Mouse (Mus musculus): Measurements from ENCODE around the gene Fdxr. TPM values are rescaled to one million over a fixed set of nuclear protein-coding genes. Genes with fewer than 3 reads are reported as not detected.

Fdxr gene
- polyA plus RNA-seq, 1 experiment from 2014 or later, result 18.4 TPM

DNA sequence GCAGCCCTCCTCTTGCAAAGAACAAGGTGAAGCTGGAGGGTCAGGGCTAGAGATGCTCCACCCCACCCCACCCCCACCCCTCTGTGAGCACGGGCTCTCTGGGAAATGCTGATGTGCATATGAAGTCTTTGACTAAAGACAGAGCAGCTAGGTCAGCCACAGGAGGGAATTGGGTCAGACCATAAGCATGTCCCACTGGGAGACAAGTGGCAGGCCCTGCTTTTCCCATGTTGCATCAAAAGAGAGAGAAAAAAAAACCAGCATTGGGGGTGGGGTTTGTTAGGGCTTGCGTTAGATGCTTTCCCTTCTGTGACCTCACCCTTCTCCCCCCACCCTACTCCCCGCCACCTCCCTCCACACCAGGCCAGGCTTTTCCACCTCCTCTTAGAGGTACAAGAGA is 29.6 kb downstream of the Fdxr start:
- WGBS, result 26% methylated on average over 3 of the region's 3 CpGs
- H3K4me2 ChIP-seq (replicated peaks), result no peak overlapping the region
- H3K9ac ChIP-seq (replicated peaks), result no peak overlapping the region
- H3K27me3 ChIP-seq, result peaks cover 70% of the 10 kb centered on the region
- H3K9me3 ChIP-seq, result no peaks in the 10 kb centered on the region
- ATAC-seq (ENCODE audit: low FRiP score, low read depth), result no peak
- no peak overlapping the region for H3K4me3 ChIP-seq
- no peak overlapping the region for H3K27ac ChIP-seq (replicated peaks)
- H3K4me1 ChIP-seq, result peaks cover 39% of the 10 kb centered on the region
- peaks cover 14% of the 10 kb centered on the region for H3K36me3 ChIP-seq

DNA sequence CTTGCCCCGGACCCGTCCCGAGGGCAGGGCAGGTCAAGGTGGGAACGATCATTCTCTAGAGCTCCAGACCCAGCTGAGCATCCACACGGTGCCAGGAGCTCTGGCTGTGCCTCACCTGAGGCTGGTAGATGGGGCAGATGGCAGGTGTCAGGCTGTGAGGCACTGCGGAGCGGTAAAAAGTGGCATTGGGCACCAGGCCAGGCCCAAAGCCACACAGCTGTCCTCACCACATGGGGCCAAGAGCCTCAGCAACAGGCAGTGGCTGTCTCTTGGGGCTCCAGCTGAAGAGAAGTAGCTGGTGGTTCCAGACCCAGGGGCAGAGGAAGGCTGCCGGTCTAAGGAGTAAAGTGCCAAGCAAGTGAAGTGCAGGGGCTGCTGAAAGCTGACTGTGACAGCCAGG is 30.5 kb downstream of the Fdxr start:
- no peak overlapping the region for H3K9ac ChIP-seq (replicated peaks)
- H3K27ac ChIP-seq (replicated peaks), result no peak overlapping the region
- no peak overlapping the region for H3K4me2 ChIP-seq (replicated peaks)
- no peak for ATAC-seq (ENCODE audit: low FRiP score, low read depth)
- H3K4me3 ChIP-seq, result no peak overlapping the region
- H3K36me3 ChIP-seq, result peaks cover 14% of the 10 kb centered on the region
- H3K9me3 ChIP-seq, result no peaks in the 10 kb centered on the region
- WGBS, result 70% methylated on average over 8 of the region's 8 CpGs
- peaks cover 61% of the 10 kb centered on the region for H3K27me3 ChIP-seq
- peaks cover 39% of the 10 kb centered on the region for H3K4me1 ChIP-seq

DNA sequence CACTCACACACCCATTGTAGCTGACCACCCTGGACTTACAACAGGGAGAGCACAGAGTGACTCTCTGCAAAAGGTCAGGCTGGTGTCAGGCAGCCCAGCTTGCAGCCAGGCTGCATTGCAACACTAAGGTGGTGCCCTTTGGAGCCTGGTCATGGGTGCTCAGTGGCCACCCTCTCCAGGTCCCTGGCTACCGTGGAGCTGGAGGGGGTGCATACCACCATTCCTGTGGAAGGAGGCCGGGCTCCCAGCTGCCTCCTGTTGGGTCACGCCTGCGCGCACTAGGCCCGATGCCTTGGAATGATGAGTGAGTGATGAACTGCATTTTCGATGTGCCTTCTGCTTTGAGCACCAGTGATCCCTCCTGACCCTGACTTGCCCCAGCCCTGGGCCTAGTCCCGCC is 32.0 kb downstream of the Fdxr start:
- 89% methylated on average over 8 of the region's 8 CpGs for WGBS
- Histone ChIP-seq H3K9ac (replicated peaks) (no peak overlapping the region), H3K27ac (replicated peaks) (no peak overlapping the region), H3K4me1 (peaks cover 29% of the 10 kb centered on the region), H3K4me3 (no peak overlapping the region), H3K27me3 (peaks cover 46% of the 10 kb centered on the region), H3K36me3 (peaks cover 14% of the 10 kb centered on the region), H3K9me3 (no peaks in the 10 kb centered on the region), H3K4me2 (replicated peaks) (no peak overlapping the region)
- no peak for ATAC-seq (ENCODE audit: low FRiP score, low read depth)

DNA sequence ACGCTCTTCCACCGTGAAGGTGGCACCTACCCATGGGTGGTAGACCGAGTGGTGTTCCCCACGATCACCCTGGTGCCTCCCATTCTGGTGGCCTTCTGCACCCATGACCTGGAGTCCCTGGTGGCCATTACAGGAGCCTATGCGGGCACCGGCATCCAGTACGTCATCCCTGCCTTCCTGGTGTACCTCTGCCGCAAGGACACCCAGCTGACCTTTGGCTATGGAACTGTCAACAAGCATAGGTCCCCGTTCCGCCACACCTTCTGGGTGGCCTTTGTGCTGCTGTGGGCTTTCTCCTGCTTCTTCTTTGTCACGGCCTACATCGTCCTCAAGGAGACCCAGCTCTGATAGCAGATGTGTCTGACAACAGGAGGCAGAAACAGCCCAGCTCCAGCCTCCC is 33.1 kb downstream of the Fdxr start:
- Histone ChIP-seq H3K4me2 (replicated peaks) (no peak overlapping the region), H3K27me3 (peaks cover 35% of the 10 kb centered on the region), H3K36me3 (peaks cover 14% of the 10 kb centered on the region), H3K27ac (replicated peaks) (no peak overlapping the region), H3K9me3 (no peaks in the 10 kb centered on the region), H3K4me1 (peaks cover 24% of the 10 kb centered on the region), H3K9ac (replicated peaks) (no peak overlapping the region), H3K4me3 (no peak overlapping the region)
- no peak for ATAC-seq (ENCODE audit: low FRiP score, low read depth)
- WGBS, result 89% methylated on average over 12 of the region's 12 CpGs

DNA sequence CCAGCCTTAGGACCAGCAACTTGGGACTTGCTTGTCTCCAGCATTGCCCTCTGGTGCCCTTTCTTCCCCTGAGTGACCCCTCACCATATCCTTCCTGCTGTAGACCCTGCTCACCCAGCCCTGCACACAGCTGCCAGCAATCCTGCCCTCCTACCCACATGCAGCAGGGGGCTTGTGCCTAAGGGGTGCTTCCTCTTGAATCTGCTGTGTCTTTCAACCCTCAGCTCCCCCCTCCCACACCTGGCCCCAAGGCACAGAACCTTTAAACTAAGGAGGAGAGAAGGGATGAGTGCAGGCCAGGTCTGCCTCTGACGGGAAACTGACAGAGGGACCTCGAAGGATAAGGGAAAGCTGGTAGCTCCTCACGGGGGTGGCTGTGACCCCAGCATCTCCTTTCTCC is 34.1 kb downstream of the Fdxr start:
- no peak overlapping the region for H3K4me2 ChIP-seq (replicated peaks)
- no peak overlapping the region for H3K27ac ChIP-seq (replicated peaks)
- H3K4me3 ChIP-seq, result no peak overlapping the region
- H3K9ac ChIP-seq (replicated peaks), result no peak overlapping the region
- peaks cover 14% of the 10 kb centered on the region for H3K36me3 ChIP-seq
- 74% methylated on average over 3 of the region's 3 CpGs for WGBS
- H3K27me3 ChIP-seq, result peaks cover 25% of the 10 kb centered on the region
- H3K4me1 ChIP-seq, result peaks cover 22% of the 10 kb centered on the region
- no peaks in the 10 kb centered on the region for H3K9me3 ChIP-seq
- no peak for ATAC-seq (ENCODE audit: low FRiP score, low read depth)

DNA sequence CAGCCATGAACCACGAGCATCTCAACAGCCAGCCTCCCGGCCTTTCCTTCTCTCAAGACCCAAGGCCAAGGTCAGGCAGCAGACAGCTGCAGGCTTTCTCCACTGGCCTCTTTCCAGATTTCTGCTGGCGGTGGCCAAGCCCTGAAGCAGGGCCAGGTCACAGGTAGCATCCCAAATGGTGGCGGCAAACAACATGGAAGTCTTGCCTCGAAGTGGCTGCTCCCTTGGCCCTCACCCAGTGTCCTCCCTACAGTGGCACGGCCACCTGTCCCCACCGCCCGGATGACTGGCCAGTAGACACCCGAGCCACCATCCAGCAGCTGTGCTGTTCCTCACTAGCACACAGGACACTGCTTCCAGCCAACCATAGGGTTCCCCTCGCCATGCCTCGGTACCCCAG is 35.4 kb downstream of the Fdxr start:
- H3K4me3 ChIP-seq, result no peak overlapping the region
- H3K27me3 ChIP-seq, result peaks cover 11% of the 10 kb centered on the region
- no peak overlapping the region for H3K9ac ChIP-seq (replicated peaks)
- H3K9me3 ChIP-seq, result no peaks in the 10 kb centered on the region
- no peak for ATAC-seq (ENCODE audit: low FRiP score, low read depth)
- H3K4me1 ChIP-seq, result peaks cover 13% of the 10 kb centered on the region
- peaks cover 14% of the 10 kb centered on the region for H3K36me3 ChIP-seq
- H3K4me2 ChIP-seq (replicated peaks), result no peak overlapping the region
- WGBS, result 86% methylated on average over 11 of the region's 11 CpGs
- no peak overlapping the region for H3K27ac ChIP-seq (replicated peaks)

DNA sequence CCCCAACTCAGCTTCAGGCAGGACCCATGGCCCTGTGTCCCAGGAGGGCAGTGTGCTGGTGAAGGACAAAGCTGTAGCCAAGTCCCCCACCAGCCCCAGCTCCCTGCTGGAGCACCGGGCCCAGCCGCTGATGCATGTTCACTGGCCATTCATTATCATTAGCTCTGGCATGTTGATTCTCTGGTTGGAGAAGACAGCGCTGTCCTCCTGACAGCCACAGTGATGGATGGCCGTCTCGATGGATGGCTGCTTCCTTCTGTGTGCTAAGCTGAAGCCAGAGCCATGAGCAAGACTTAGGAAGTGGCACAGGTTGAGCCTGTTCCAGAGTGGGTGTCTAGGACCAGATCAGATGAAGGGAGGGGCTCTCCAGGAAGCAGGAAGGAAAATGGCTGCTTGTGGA is 40.3 kb downstream of the Fdxr start:
- Histone ChIP-seq H3K4me1 (peaks cover 47% of the 10 kb centered on the region), H3K27me3 (peaks cover 4% of the 10 kb centered on the region; the same call in 1 of the 2 replicates), H3K9ac (replicated peaks) (no peak overlapping the region), H3K27ac (replicated peaks) (no peak overlapping the region), H3K36me3 (no peaks in the 10 kb centered on the region), H3K9me3 (no peaks in the 10 kb centered on the region), H3K4me3 (no peak overlapping the region), H3K4me2 (replicated peaks) (no peak overlapping the region)
- no peak for ATAC-seq (ENCODE audit: low FRiP score, low read depth)
- 64% methylated on average over 5 of the region's 5 CpGs for WGBS

DNA sequence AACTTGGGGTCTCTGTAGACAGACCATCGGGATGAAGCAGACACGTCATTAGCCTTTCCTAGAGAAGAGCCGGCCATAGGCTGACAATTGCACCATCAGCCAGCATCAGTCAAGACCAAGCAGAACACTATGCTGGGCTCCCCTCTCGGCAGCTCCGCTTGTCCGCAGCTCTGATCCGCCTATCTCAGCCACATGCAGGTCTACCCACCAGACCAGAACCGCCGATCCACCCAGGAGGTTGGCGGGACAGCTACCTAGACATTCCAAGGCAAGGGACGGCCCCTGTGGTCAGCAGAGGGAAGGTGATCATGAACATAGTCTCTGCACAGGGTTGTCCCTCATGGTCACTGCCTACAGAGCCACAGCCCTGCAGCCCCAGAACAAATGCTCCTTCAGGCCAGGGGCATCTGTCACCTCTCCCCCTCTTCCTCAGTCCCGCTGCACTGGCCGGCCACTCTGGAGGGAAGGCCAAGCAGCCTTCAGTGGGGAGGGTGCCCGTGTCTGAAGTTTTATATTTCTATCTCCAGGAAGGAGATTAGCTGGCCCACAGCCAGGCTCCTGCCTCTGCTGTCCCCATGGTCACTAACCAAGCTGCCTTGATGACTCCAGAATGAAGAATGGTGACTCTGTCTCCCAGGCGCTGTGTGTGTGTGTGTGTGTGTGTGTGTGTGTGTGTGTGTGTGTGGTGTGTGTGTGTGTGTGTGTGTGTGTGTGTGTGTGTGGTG is 42.4 kb downstream of the Fdxr start:
- no peak overlapping the region for H3K9ac ChIP-seq (replicated peaks)
- peaks cover 7% of the 10 kb centered on the region; the same call in 1 of the 2 replicates for H3K27me3 ChIP-seq
- peaks cover 56% of the 10 kb centered on the region for H3K4me1 ChIP-seq
- 76% methylated on average over 15 of the region's 15 CpGs for WGBS
- no peaks in the 10 kb centered on the region for H3K36me3 ChIP-seq
- peak overlapping the region; percentile 64; the same call in 1 of the 2 replicates for H3K27ac ChIP-seq (replicated peaks)
- no peak for ATAC-seq (ENCODE audit: low FRiP score, low read depth)
- H3K4me3 ChIP-seq, result no peak overlapping the region
- no peaks in the 10 kb centered on the region for H3K9me3 ChIP-seq
- no peak overlapping the region for H3K4me2 ChIP-seq (replicated peaks)

DNA sequence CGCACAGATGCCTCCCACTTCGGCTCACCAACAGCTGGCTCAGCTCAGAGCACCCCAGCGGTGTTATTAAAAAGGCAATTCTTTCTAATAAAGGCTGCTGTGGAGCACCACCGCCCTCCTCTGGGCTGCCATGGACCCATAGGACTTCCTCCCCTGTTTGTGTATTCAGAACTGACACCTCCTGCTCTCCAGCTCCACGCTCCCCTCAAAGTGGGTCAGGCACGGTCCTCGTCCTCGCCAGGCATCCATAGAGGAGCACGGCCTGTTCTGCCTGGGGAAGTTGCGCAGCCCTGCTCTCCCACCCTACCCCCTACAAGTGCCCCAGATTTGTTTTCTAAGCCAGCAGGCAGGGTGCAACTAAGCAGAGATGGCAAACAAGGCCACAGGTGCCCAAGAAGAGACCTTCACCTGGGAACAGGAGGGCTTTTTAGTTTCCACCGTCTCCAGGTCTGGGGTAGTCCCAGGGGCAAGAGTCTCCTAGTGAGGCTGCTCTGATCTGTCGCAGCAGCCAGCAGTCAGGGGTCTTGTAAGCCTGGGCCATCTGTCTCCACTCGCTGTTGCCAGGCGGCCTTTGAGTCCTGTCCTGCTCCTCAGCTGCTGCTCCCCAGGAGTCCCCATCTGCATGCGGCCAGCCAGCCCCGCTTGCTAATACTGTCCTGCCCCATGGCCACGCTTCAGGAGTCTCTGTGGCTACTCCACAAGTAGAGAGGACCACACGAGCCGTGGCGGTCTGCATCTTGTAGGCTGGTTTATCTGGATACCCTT is 43.1 kb downstream of the Fdxr start:
- peak; percentile 68 for ATAC-seq (ENCODE audit: low FRiP score, low read depth)
- Histone ChIP-seq H3K4me3 (no peak overlapping the region), H3K4me2 (replicated peaks) (no peak overlapping the region), H3K9me3 (no peaks in the 10 kb centered on the region), H3K27ac (replicated peaks) (peak overlapping the region; percentile 64), H3K4me1 (peaks cover 63% of the 10 kb centered on the region), H3K36me3 (no peaks in the 10 kb centered on the region), H3K9ac (replicated peaks) (no peak overlapping the region), H3K27me3 (peaks cover 15% of the 10 kb centered on the region)
- 42% methylated on average over 20 of the region's 20 CpGs for WGBS

DNA sequence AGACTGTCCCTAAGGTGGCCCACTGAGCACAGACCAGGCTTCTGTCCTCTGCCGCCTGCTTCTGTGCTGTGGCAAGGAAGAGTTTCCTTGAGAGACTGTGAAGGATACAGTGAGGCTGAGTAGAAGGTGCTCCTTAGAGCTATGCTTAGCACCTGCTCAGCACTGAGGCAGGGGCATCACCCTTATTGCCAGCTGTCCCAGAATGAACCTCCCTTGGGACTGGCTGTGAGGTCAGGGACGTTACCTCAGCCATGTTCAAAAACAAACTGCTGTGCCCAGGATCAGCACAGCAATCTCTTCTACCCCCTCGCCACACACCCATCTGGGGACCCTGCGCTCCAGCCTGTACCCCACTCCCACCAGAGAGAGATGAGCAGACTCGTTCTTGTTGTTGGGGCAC is 44.0 kb downstream of the Fdxr start:
- Histone ChIP-seq H3K9ac (replicated peaks) (no peak overlapping the region), H3K4me1 (peaks cover 70% of the 10 kb centered on the region), H3K27me3 (peaks cover 23% of the 10 kb centered on the region), H3K4me3 (no peak overlapping the region), H3K36me3 (no peaks in the 10 kb centered on the region), H3K9me3 (no peaks in the 10 kb centered on the region), H3K27ac (replicated peaks) (no peak overlapping the region), H3K4me2 (replicated peaks) (no peak overlapping the region)
- WGBS, result 64% methylated on average over 5 of the region's 5 CpGs
- no peak for ATAC-seq (ENCODE audit: low FRiP score, low read depth)

DNA sequence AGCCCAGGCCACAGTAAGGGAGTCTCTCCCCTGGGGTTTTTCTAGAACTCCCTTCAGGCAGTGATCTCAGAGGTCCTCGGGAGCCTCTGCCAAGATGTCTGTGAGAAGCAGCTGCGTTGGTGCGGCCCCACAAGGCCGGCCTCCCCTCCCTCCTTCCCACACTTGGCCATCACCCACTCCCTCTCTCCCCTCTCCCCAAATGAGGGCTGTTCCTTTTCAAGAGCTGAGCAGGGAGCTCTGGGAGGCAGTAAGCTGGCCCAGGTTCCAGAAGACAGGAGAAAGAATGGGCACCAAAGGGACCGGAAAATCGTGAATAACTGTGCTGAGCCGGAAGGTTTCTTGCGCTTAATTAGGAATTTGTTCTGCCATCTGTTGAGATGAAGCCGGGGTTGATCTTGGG is 44.9 kb downstream of the Fdxr start:
- H3K27me3 ChIP-seq, result peaks cover 24% of the 10 kb centered on the region
- H3K36me3 ChIP-seq, result no peaks in the 10 kb centered on the region
- 0 out of 2 replicates have a peak overlapping the region, but pooled peaks have one; percentile 5 for H3K4me2 ChIP-seq (replicated peaks)
- H3K9ac ChIP-seq (replicated peaks), result no peak overlapping the region
- ATAC-seq (ENCODE audit: low FRiP score, low read depth), result no peak
- 42% methylated on average over 9 of the region's 9 CpGs for WGBS
- H3K4me3 ChIP-seq, result no peak overlapping the region
- H3K9me3 ChIP-seq, result no peaks in the 10 kb centered on the region
- H3K27ac ChIP-seq (replicated peaks), result peak overlapping the region; percentile 22; the same call in 1 of the 2 replicates
- peaks cover 80% of the 10 kb centered on the region for H3K4me1 ChIP-seq

DNA sequence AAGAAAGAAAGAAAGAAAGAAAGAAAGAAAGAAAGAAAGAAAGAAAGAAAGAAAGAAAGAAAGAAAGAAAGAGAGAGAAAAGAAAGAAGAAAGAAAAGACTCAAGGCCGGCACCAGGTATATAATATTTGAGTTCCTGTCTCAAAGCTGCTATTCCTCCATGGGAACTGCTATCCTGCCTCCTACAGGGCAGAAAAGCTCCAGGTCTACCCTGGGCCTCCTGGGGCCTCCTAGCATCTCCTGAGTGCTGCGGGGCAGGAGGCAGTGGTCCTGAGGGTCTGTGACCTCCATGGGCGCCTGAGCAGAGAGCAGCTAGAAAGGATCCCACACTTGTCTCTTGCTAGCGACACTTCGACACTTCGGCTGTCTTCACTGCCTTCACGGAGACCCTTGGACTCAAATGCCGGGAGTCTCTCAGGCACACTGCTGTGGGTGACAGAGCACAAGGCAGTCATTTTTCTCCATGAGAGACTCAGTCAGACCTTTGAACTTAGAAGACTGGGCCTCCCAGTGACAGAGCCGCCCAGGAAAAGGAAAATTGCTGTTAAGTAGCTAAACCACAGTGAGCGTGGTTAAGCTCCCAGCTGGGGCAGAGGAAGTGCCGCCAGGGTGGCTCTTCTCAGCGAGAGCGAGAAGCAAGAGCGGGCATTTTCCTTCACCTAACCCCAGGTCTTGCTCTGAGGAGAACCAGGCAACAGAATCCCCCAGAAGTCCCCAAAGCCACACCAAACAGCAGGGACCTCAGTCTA is 45.5 kb downstream of the Fdxr start:
- Histone ChIP-seq H3K36me3 (no peaks in the 10 kb centered on the region), H3K9me3 (no peaks in the 10 kb centered on the region), H3K9ac (replicated peaks) (no peak overlapping the region), H3K27ac (replicated peaks) (peak overlapping the region; percentile 22; the same call in 1 of the 2 replicates), H3K27me3 (peaks cover 24% of the 10 kb centered on the region), H3K4me3 (no peak overlapping the region), H3K4me1 (peaks cover 81% of the 10 kb centered on the region), H3K4me2 (replicated peaks) (0 out of 2 replicates have a peak overlapping the region, but pooled peaks have one; percentile 5)
- no peak for ATAC-seq (ENCODE audit: low FRiP score, low read depth)
- 57% methylated on average over 14 of the region's 14 CpGs for WGBS

Data from midbrain, embryonic 12.5 days (tissue).